Mouse (Mus musculus) heart, embryonic 12.5 days (tissue): ENCODE results near the gene Skap1. TPM values are rescaled to one million over a fixed set of nuclear protein-coding genes. Genes with fewer than 3 reads are reported as not detected.
A peak's percentile ranks its signal among the peaks of the same experiment; 100 is the strongest.
"Not testable (repeated sequence)": the region's sequence is repeated elsewhere in the genome, so short reads cannot be mapped to it uniquely, and the experiment has no call there.

Experiments used
- ATAC-seq: fragments of 200-750 bp; cut with Nextera tagmentation; 2 replicates; pipeline ENCODE4 v1.8.0; 2017; ENCODE audit warnings: moderate TSS enrichment, moderate library complexity; ENCODE audit not compliant: insufficient number of reproducible peaks, low FRiP score
- H3K27ac ChIP-seq: fragments of 300-500 bp; sonication (generic); 2 replicates; pipeline ENCODE4 v1.5.1; 2016; ENCODE audit warnings: mild to moderate bottlenecking, moderate library complexity; ENCODE audit not compliant: poor library complexity, severe bottlenecking
- H3K27me3 ChIP-seq: fragments of 300-500 bp; sonication (generic); replicated peaks from 2 replicates; pipeline ENCODE4 v1.6.1; 2016; ENCODE audit warnings: mild to moderate bottlenecking, moderate library complexity
- H3K36me3 ChIP-seq: fragments of 300-500 bp; sonication (generic); 2 replicates; pipeline ENCODE4 v1.6.1; 2016; ENCODE audit warnings: mild to moderate bottlenecking, moderate library complexity
- H3K4me1 ChIP-seq: fragments of 300-500 bp; sonication (generic); replicated peaks from 2 replicates; pipeline ENCODE4 v1.6.1; 2016; ENCODE audit warnings: mild to moderate bottlenecking
- H3K4me2 ChIP-seq: fragments of 300-500 bp; sonication (generic); 2 replicates; pipeline ENCODE4 v1.6.1; 2016; ENCODE audit warnings: mild to moderate bottlenecking, moderate library complexity
- H3K4me3 ChIP-seq: fragments of 300-500 bp; sonication (generic); 2 replicates; pipeline ENCODE4 v1.5.1; 2016; ENCODE audit warnings: mild to moderate bottlenecking
- H3K9ac ChIP-seq: fragments of 300-500 bp; sonication (generic); 2 replicates; pipeline ENCODE4 v1.6.1; 2016; ENCODE audit warnings: mild to moderate bottlenecking, moderate library complexity
- H3K9me3 ChIP-seq: fragments of 300-500 bp; sonication (generic); replicated peaks from 2 replicates; pipeline ENCODE4 v1.6.1; 2016; ENCODE audit warnings: mild to moderate bottlenecking, moderate library complexity
- WGBS: fragments of 180-500 bp; shearing (Covaris S2); methylation state at CpG from one replicate; pipeline ENCODE4 v1.1.7; 2016; 5-methylcytosine and 5-hydroxymethylcytosine counted together
- polyA plus RNA-seq: library from polyadenylated mRNA; unstranded; fragments of >200 nt; fragmentation: Nextera tagmentation; extraction: Ambion mirVana; gene quantifications from 2 replicates; pipeline ENCODE4 v1.2.1, GENCODE M21; 2016

Gene Skap1
- polyA plus RNA-seq, 1 experiment from 2014 or later: 0.50 TPM

- WGBS: 63% methylated on average over 2 of the region's 2 CpGs
These were observed 317.0 kb downstream of the Skap1 start for GRCm38 (mm10) chr11:96781425-96781824.

GRCm38 (mm10) chr11:96784847-96785246 lies 320.5 kb downstream of the Skap1 start:
- not testable (repeated sequence) for ATAC-seq, H3K4me1 ChIP-seq, H3K27ac ChIP-seq, H3K9ac ChIP-seq, H3K36me3 ChIP-seq, H3K9me3 ChIP-seq, H3K4me2 ChIP-seq, H3K4me3 ChIP-seq, H3K27me3 ChIP-seq
- 18% methylated on average over 7 of the region's 7 CpGs for WGBS

More at GRCm38 (mm10) chr11:96781425-96781824, 317.0 kb downstream of the Skap1 start:
- no peaks in the 10 kb centered on the region for H3K27me3 ChIP-seq
- H3K4me3 ChIP-seq: no peak overlapping the region
- H3K27ac ChIP-seq: no peak overlapping the region
- ATAC-seq: no peak
- H3K9ac ChIP-seq: no peak overlapping the region
- peaks cover 7% of the 10 kb centered on the region for H3K4me1 ChIP-seq
- H3K36me3 ChIP-seq: no peaks in the 10 kb centered on the region
- H3K9me3 ChIP-seq: no peaks in the 10 kb centered on the region
- H3K4me2 ChIP-seq: no peak overlapping the region

GRCm38 (mm10) chr11:96786731-96787450 lies 322.5 kb downstream of the Skap1 start:
- Histone ChIP-seq H3K4me1 (peaks cover 13% of the 10 kb centered on the region), H3K9ac (no peak overlapping the region), H3K4me3 (no peak overlapping the region), H3K36me3 (no peaks in the 10 kb centered on the region), H3K4me2 (no peak overlapping the region), H3K27me3 (no peaks in the 10 kb centered on the region), H3K9me3 (no peaks in the 10 kb centered on the region), H3K27ac (no peak overlapping the region)
- no peak for ATAC-seq
- WGBS: 40% methylated on average over 9 of the region's 9 CpGs

GRCm38 (mm10) chr11:96788871-96789795 lies 324.7 kb downstream of the Skap1 start, which contains the start of gene Cbx1:
Cbx1 (plus strand) TSS chr11:96789127.
- peak within 1 kb of the TSS; percentile 92 for H3K9ac ChIP-seq
- H3K4me3 ChIP-seq: peak within 1 kb of the TSS; percentile 85
- H3K36me3 ChIP-seq: no peaks in the 10 kb centered on the region
- H3K9me3 ChIP-seq: no peaks in the 10 kb centered on the region
- peak within 1 kb of the TSS; percentile 92 for H3K27ac ChIP-seq
- peak; percentile 95 for ATAC-seq
- WGBS: under 1% methylated on average over 93 of the region's 93 CpGs
- no peaks in the 10 kb centered on the region for H3K27me3 ChIP-seq
- peak within 1 kb of the TSS; percentile 89 for H3K4me2 ChIP-seq
- peaks cover 22% of the 10 kb centered on the region for H3K4me1 ChIP-seq

- no peak for ATAC-seq
- peaks cover 22% of the 10 kb centered on the region for H3K4me1 ChIP-seq
- no peaks in the 10 kb centered on the region for H3K9me3 ChIP-seq
- WGBS: 12% methylated on average over 5 of the region's 5 CpGs
- peak overlapping the region; percentile 85 for H3K4me3 ChIP-seq
- H3K9ac ChIP-seq: peak overlapping the region; percentile 92
- H3K36me3 ChIP-seq: 0 out of 2 replicates have a peak, but pooled peaks cover 2% of the 10 kb centered on the region
- no peaks in the 10 kb centered on the region for H3K27me3 ChIP-seq
- peak overlapping the region; percentile 92; the same call in 1 of the 2 replicates for H3K27ac ChIP-seq
- H3K4me2 ChIP-seq: peak overlapping the region; percentile 89
These were observed 325.6 kb downstream of the Skap1 start for GRCm38 (mm10) chr11:96789990-96790389.

GRCm38 (mm10) chr11:96790681-96791080 lies 326.3 kb downstream of the Skap1 start:
- no peaks in the 10 kb centered on the region for H3K27me3 ChIP-seq
- H3K9ac ChIP-seq: 0 out of 2 replicates have a peak overlapping the region, but pooled peaks have one; percentile 47
- no peak overlapping the region for H3K4me3 ChIP-seq
- WGBS: 13% methylated on average over 1 of the region's 1 CpGs
- peak overlapping the region; percentile 89 for H3K4me2 ChIP-seq
- H3K4me1 ChIP-seq: peaks cover 22% of the 10 kb centered on the region
- no peak for ATAC-seq
- H3K27ac ChIP-seq: no peak overlapping the region
- peaks cover 7% of the 10 kb centered on the region for H3K36me3 ChIP-seq
- H3K9me3 ChIP-seq: no peaks in the 10 kb centered on the region

GRCm38 (mm10) chr11:96795491-96795890 lies 331.1 kb downstream of the Skap1 start:
- Histone ChIP-seq H3K4me1 (peaks cover 16% of the 10 kb centered on the region), H3K4me3 (no peak overlapping the region), H3K36me3 (peaks cover 38% of the 10 kb centered on the region), H3K9me3 (no peaks in the 10 kb centered on the region), H3K27me3 (no peaks in the 10 kb centered on the region), H3K27ac (no peak overlapping the region), H3K9ac (no peak overlapping the region), H3K4me2 (no peak overlapping the region)
- ATAC-seq: no peak
- WGBS: 96% methylated on average over 13 of the region's 13 CpGs

GRCm38 (mm10) chr11:96796081-96796480 lies 331.7 kb downstream of the Skap1 start:
- H3K36me3 ChIP-seq: peaks cover 44% of the 10 kb centered on the region
- 92% methylated on average over 2 of the region's 2 CpGs for WGBS

GRCm38 (mm10) chr11:96796586-96796985 lies 332.2 kb downstream of the Skap1 start:
- no peak overlapping the region for H3K4me3 ChIP-seq
- H3K27me3 ChIP-seq: no peaks in the 10 kb centered on the region
- no peak overlapping the region for H3K9ac ChIP-seq
- H3K9me3 ChIP-seq: no peaks in the 10 kb centered on the region
- no peak for ATAC-seq
- peaks cover 9% of the 10 kb centered on the region; the same call in 1 of the 2 replicates for H3K4me1 ChIP-seq
- peaks cover 47% of the 10 kb centered on the region for H3K36me3 ChIP-seq
- 82% methylated on average over 1 of the region's 1 CpGs for WGBS
- no peak overlapping the region for H3K27ac ChIP-seq
- no peak overlapping the region for H3K4me2 ChIP-seq

More at GRCm38 (mm10) chr11:96796081-96796480, 331.7 kb downstream of the Skap1 start:
- H3K9me3 ChIP-seq: no peaks in the 10 kb centered on the region
- H3K27ac ChIP-seq: no peak overlapping the region
- H3K4me2 ChIP-seq: no peak overlapping the region
- ATAC-seq: no peak
- H3K9ac ChIP-seq: no peak overlapping the region
- H3K4me1 ChIP-seq: peaks cover 10% of the 10 kb centered on the region
- H3K27me3 ChIP-seq: no peaks in the 10 kb centered on the region
- H3K4me3 ChIP-seq: no peak overlapping the region

- Histone ChIP-seq H3K4me3 (no peak overlapping the region), H3K36me3 (peaks cover 74% of the 10 kb centered on the region), H3K27ac (no peak overlapping the region), H3K4me1 (no peaks in the 10 kb centered on the region), H3K9me3 (no peaks in the 10 kb centered on the region), H3K27me3 (no peaks in the 10 kb centered on the region), H3K9ac (no peak overlapping the region), H3K4me2 (no peak overlapping the region)
- no peak for ATAC-seq
- 86% methylated on average over 2 of the region's 2 CpGs for WGBS
These were observed 335.1 kb downstream of the Skap1 start for GRCm38 (mm10) chr11:96799511-96799910.

- Histone ChIP-seq H3K36me3 (peaks cover 86% of the 10 kb centered on the region), H3K9ac (no peak overlapping the region), H3K9me3 (no peaks in the 10 kb centered on the region), H3K27ac (no peak overlapping the region), H3K4me2 (no peak overlapping the region), H3K27me3 (no peaks in the 10 kb centered on the region), H3K4me3 (no peak overlapping the region), H3K4me1 (no peaks in the 10 kb centered on the region)
- no peak for ATAC-seq
- WGBS: 92% methylated on average over 5 of the region's 5 CpGs
These were observed 341.2 kb downstream of the Skap1 start for GRCm38 (mm10) chr11:96805606-96806005.
